Mouse (Mus musculus) liver, embryonic 14.5 days (tissue): Measurements from ENCODE around the gene Cry1. TPM values are rescaled to one million over a fixed set of nuclear protein-coding genes. Genes with fewer than 3 reads are reported as not detected.

Source experiments
- ATAC-seq: fragments of 200-750 bp; cut with Nextera tagmentation; 2 replicates; pipeline ENCODE4 v1.8.0; 2017; ENCODE audit warnings: moderate number of reproducible peaks, mild to moderate bottlenecking, moderate library complexity; ENCODE audit not compliant: insufficient read depth
- DNase-seq, 3 experiments: peaks; one replicate each; pipeline ENCODE4 v3.0.0-alpha.2; 2012 to 2013; ENCODE audit warnings: low read depth in 3 of 3, low spot score in 3 of 3
- H3K27ac ChIP-seq: fragments of 300-500 bp; sonication (generic); 2 replicates; pipeline ENCODE4 v1.5.1; 2014; ENCODE audit warnings: moderate library complexity, mild to moderate bottlenecking, control low read depth, inconsistent platforms
- H3K27me3 ChIP-seq: fragments of 300-500 bp; sonication (generic); 2 replicates; pipeline ENCODE4 v1.6.1; 2014; ENCODE audit warnings: mild to moderate bottlenecking, low read length, moderate library complexity; ENCODE audit not compliant: control insufficient read depth, insufficient read depth
- H3K36me3 ChIP-seq: fragments of 300-500 bp; sonication (generic); replicated peaks from 2 replicates; pipeline ENCODE4 v1.6.1; 2014; ENCODE audit warnings: low read depth; ENCODE audit not compliant: control insufficient read depth, insufficient read depth
- H3K4me1 ChIP-seq, 2 experiments: fragments of 200-500 bp in 1 of 2; fragments of 300-500 bp in 1 of 2; sonication (generic) in 1 of 2; replicated peaks; 2 replicates each; pipeline ENCODE4 v1.6.1; 2012 to 2014; ENCODE audit warnings: antibody characterized with exemption in 1 of 2, inconsistent platforms in 1 of 2, low read length in 1 of 2; ENCODE audit not compliant: control insufficient read depth in 2 of 2, insufficient read depth in 2 of 2
- H3K4me2 ChIP-seq: fragments of 300-500 bp; sonication (generic); 2 replicates; pipeline ENCODE4 v1.6.1; 2014; ENCODE audit warnings: low read depth, mild to moderate bottlenecking, control low read depth, moderate library complexity
- H3K4me3 ChIP-seq, 2 experiments: fragments of 200-500 bp in 1 of 2; fragments of 300-500 bp in 1 of 2; sonication (generic) in 1 of 2; 2 replicates each; pipeline ENCODE4 v1.5.1; 2012 to 2014; ENCODE audit warnings: low read depth in 2 of 2, low read length in 2 of 2, mild to moderate bottlenecking in 2 of 2, control low read depth in 1 of 2, inconsistent platforms in 1 of 2, moderate library complexity in 1 of 2; ENCODE audit not compliant: insufficient read depth in 1 of 2
- H3K9ac ChIP-seq: fragments of 300-500 bp; sonication (generic); replicated peaks from 2 replicates; pipeline ENCODE4 v1.6.1; 2014; ENCODE audit warnings: mild to moderate bottlenecking, control low read depth, moderate library complexity
- H3K9me3 ChIP-seq: fragments of 300-500 bp; sonication (generic); 2 replicates; pipeline ENCODE4 v1.6.1; 2016; ENCODE audit warnings: low read length, mixed read lengths; ENCODE audit not compliant: control insufficient read depth
- CTCF ChIP-seq: IDR thresholded peaks from 2 replicates; pipeline ENCODE4 v1.5.1; 2016; ENCODE audit warnings: antibody characterized with exemption, low read depth, control low read depth
- EP300 ChIP-seq: IDR thresholded peaks from 2 replicates; pipeline ENCODE4 v1.6.1; 2016; ENCODE audit warnings: antibody characterized with exemption, low read depth
- WGBS: fragments of 180-500 bp; shearing (Covaris S2); extraction: QIAGEN DNeasy Blood & Tissue Kit; methylation state at CpG from one replicate; pipeline ENCODE4 v1.1.7; 2014; ENCODE audit not compliant: insufficient replicate concordance; 5-methylcytosine and 5-hydroxymethylcytosine counted together
- polyA plus RNA-seq, 2 experiments: library from polyadenylated mRNA; depleted of rRNA in 1 of 2; stranded (reverse) in 1 of 2; unstranded in 1 of 2; fragments of >200 nt; fragmentation: Nextera tagmentation in 1 of 2; extraction: Ambion mirVana in 1 of 2; gene quantifications; 2 replicates each; pipeline versions ENCODE4 v1.2.1 to v1.2.3; 2012 to 2014

The Cry1 gene
- polyA plus RNA-seq, 2 experiments: 2.3 to 4.4 TPM

GRCm38 (mm10) chr10:85184201-85184963 lies 482 bp downstream of the Cry1 start:
- H3K27ac ChIP-seq: no peak overlapping the region
- WGBS: under 1% methylated on average over 92 of the region's 95 CpGs

DNA sequence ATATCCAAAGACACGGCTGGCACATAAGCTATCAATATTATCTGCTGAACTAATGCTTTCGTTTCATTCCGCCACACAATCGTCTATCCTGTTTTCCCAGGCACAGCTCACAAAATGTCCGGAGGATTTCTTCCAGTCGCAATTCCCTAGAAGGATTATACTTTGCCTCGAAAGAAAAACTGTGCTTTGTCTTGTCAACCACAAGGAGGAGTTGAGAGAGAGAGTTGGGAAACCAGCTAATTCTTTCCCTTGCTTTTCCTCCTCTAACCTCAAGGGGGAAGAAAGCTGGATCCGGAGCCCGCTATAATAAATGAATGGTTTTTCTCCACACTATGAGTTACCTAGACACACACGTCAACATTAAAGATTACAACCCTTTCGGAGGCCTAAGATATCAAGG lies 1.2 kb downstream of the Cry1 start:
- DNase-seq: peak; percentile 34 to 45 (median 44)
- no peak for ATAC-seq
- H3K27me3 ChIP-seq: no peaks in the 10 kb centered on the region; the same call in none of the 2 replicates
- peak overlapping the region; percentile 68 for H3K4me2 ChIP-seq
- TF ChIP-seq CTCF (peak; percentile 50; the same call in 1 of the 2 replicates), EP300 (no peak)
- no peak overlapping the region for H3K27ac ChIP-seq
- H3K9me3 ChIP-seq: no peaks in the 10 kb centered on the region
- H3K9ac ChIP-seq: no peak overlapping the region
- 4% methylated on average over 11 of the region's 11 CpGs for WGBS
- peaks cover 0 to 7% of the 10 kb centered on the region in 2 experiments; a peak in 2 of 4 replicates for H3K4me1 ChIP-seq
- H3K36me3 ChIP-seq: no peaks in the 10 kb centered on the region
- H3K4me3 ChIP-seq: peak overlapping the region; percentile 61 to 72

More at GRCm38 (mm10) chr10:85184201-85184963, 482 bp downstream of the Cry1 start:
- no peaks in the 10 kb centered on the region; the same call in none of the 2 replicates for H3K27me3 ChIP-seq
- H3K36me3 ChIP-seq: no peaks in the 10 kb centered on the region
- ATAC-seq (peak; percentile 1; the same call in 1 of the 2 replicates), DNase-seq (no peak)
- peaks cover 0 to 7% of the 10 kb centered on the region in 2 experiments; a peak in 2 of 4 replicates for H3K4me1 ChIP-seq
- H3K9ac ChIP-seq: peak overlapping the region; percentile 4; the same call in 1 of the 2 replicates
- H3K4me3 ChIP-seq: peak overlapping the region; percentile 61 to 72
- TF ChIP-seq CTCF: no peak
- no peak for TF ChIP-seq EP300
- H3K4me2 ChIP-seq: peak overlapping the region; percentile 68
- H3K9me3 ChIP-seq: no peaks in the 10 kb centered on the region

- H3K27me3 ChIP-seq: no peaks in the 10 kb centered on the region; the same call in none of the 2 replicates
- ATAC-seq: no peak
- H3K9me3 ChIP-seq: no peaks in the 10 kb centered on the region
- H3K9ac ChIP-seq: no peak overlapping the region
- H3K4me1 ChIP-seq: peaks cover 0 to 7% of the 10 kb centered on the region in 2 experiments; a peak in 2 of 4 replicates
- DNase-seq: no peak
- H3K36me3 ChIP-seq: no peaks in the 10 kb centered on the region
- H3K4me2 ChIP-seq: peak overlapping the region; percentile 68; the same call in 1 of the 2 replicates
- TF ChIP-seq CTCF: no peak
- TF ChIP-seq EP300: no peak
- WGBS: 75% methylated on average over 10 of the region's 10 CpGs
- no peak overlapping the region for H3K27ac ChIP-seq
- H3K4me3 ChIP-seq: no peak overlapping the region
Measured at GRCm38 (mm10) chr10:85182766-85183165, 2.1 kb downstream of the Cry1 start.

DNA sequence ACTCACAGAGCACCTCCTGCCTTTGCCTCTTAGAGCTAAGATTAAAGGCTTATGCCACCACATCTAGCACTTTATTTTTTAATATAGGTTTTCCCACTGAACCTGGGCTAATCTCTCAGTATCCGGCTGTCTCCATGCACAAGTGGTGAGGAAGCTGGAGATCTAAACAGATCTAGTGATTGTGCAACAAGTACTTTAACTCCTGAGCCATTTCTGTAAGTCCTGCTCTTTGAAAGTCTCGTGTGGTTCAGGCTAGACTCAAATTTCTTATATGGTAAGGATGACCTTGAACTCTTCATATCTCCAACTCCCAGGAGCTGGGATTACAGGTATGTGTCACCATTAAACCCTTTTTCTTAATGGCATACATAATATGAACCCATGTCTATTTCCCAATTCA lies 8.2 kb downstream of the Cry1 start:
- Histone ChIP-seq H3K9me3 (no peaks in the 10 kb centered on the region), H3K4me1 (no peaks in the 10 kb centered on the region), H3K27ac (no peak overlapping the region), H3K36me3 (no peaks in the 10 kb centered on the region), H3K9ac (no peak overlapping the region), H3K27me3 (no peaks in the 10 kb centered on the region), H3K4me2 (no peak overlapping the region), H3K4me3 (no peak overlapping the region)
- TF ChIP-seq CTCF: no peak
- TF ChIP-seq EP300: no peak
- ATAC-seq (no peak), DNase-seq (no peak)
- 47% methylated on average over 2 of the region's 2 CpGs for WGBS

GRCm38 (mm10) chr10:85165306-85165705 lies 19.6 kb downstream of the Cry1 start:
- Histone ChIP-seq H3K27ac (no peak overlapping the region), H3K27me3 (no peaks in the 10 kb centered on the region), H3K9me3 (no peaks in the 10 kb centered on the region), H3K36me3 (no peaks in the 10 kb centered on the region), H3K4me2 (no peak overlapping the region), H3K9ac (no peak overlapping the region), H3K4me1 (no peaks in the 10 kb centered on the region), H3K4me3 (no peak overlapping the region)
- 74% methylated on average over 5 of the region's 5 CpGs for WGBS
- no peak for TF ChIP-seq EP300
- no peak for TF ChIP-seq CTCF
- DNase-seq (no peak), ATAC-seq (no peak)
